Mouse (Mus musculus) heart, embryonic 13.5 days (tissue): ENCODE measurements around the gene Rap1gap2. TPM values are rescaled to one million over a fixed set of nuclear protein-coding genes. Genes with fewer than 3 reads are reported as not detected.
A peak's percentile ranks its signal among the peaks of the same experiment; 100 is the strongest.

Experiments used
- ATAC-seq: fragments of 200-750 bp; cut with Nextera tagmentation; 2 replicates; pipeline ENCODE4 v1.8.0; 2017; ENCODE audit warnings: moderate TSS enrichment; ENCODE audit not compliant: insufficient number of reproducible peaks, low FRiP score, low TSS enrichment; ENCODE audit errors: extremely low read depth
- H3K27ac ChIP-seq: fragments of 300-500 bp; sonication (generic); replicated peaks from 2 replicates; pipeline ENCODE4 v1.5.1; 2015; ENCODE audit warnings: moderate library complexity, mild to moderate bottlenecking, inconsistent platforms
- H3K27me3 ChIP-seq: fragments of 300-500 bp; sonication (generic); replicated peaks from 2 replicates; pipeline ENCODE4 v1.6.1; 2015; ENCODE audit warnings: mild to moderate bottlenecking, inconsistent platforms
- H3K36me3 ChIP-seq: fragments of 300-500 bp; sonication (generic); 2 replicates; pipeline ENCODE4 v1.6.1; 2015; ENCODE audit warnings: mild to moderate bottlenecking, inconsistent platforms
- H3K4me1 ChIP-seq: fragments of 300-500 bp; sonication (generic); 2 replicates; pipeline ENCODE4 v1.6.1; 2015; ENCODE audit warnings: inconsistent platforms
- H3K4me2 ChIP-seq: fragments of 300-500 bp; sonication (generic); 2 replicates; pipeline ENCODE4 v1.6.1; 2015; ENCODE audit warnings: inconsistent platforms, mild to moderate bottlenecking, moderate library complexity
- H3K4me3 ChIP-seq: fragments of 300-500 bp; sonication (generic); 2 replicates; pipeline ENCODE4 v1.5.1; 2015; ENCODE audit warnings: moderate library complexity, mild to moderate bottlenecking, inconsistent platforms
- H3K9ac ChIP-seq: fragments of 300-500 bp; sonication (generic); 2 replicates; pipeline ENCODE4 v1.6.1; 2015; ENCODE audit warnings: inconsistent platforms, mild to moderate bottlenecking, moderate library complexity
- H3K9me3 ChIP-seq: fragments of 300-500 bp; sonication (generic); 2 replicates; pipeline ENCODE4 v1.6.1; 2016; ENCODE audit warnings: inconsistent platforms
- WGBS: fragments of 180-500 bp; shearing (Covaris S2); methylation state at CpG from one replicate; pipeline ENCODE4 v1.1.7; 2015; ENCODE audit warnings: mixed read lengths; 5-methylcytosine and 5-hydroxymethylcytosine counted together
- polyA plus RNA-seq: library from polyadenylated mRNA; unstranded; fragments of >200 nt; fragmentation: Nextera tagmentation; extraction: Ambion mirVana; gene quantifications from 2 replicates; pipeline ENCODE4 v1.2.1, GENCODE M21; 2015

Rap1gap2 gene
- 3.1 and 4.0 TPM in 2 replicates for polyA plus RNA-seq

- H3K9ac ChIP-seq: peak within 1 kb of the TSS; percentile 53
- H3K36me3 ChIP-seq: no peaks in the 10 kb centered on the region
- ATAC-seq: no peak
- H3K27ac ChIP-seq: no peak within 1 kb of the TSS
- H3K27me3 ChIP-seq: peaks cover 78% of the 10 kb centered on the region
- H3K4me3 ChIP-seq: peak within 1 kb of the TSS; percentile 52
- peaks cover 14% of the 10 kb centered on the region for H3K4me1 ChIP-seq
- 1% methylated on average over 50 of the region's 50 CpGs for WGBS
- H3K4me2 ChIP-seq: peak within 1 kb of the TSS; percentile 71
- H3K9me3 ChIP-seq: no peaks in the 10 kb centered on the region
Observed at GRCm38 (mm10) chr11:74610545-74611176, at the start of gene Rap1gap2. TSS of gene Rap1gap2 (minus strand) at chr11:74610915.

DNA sequence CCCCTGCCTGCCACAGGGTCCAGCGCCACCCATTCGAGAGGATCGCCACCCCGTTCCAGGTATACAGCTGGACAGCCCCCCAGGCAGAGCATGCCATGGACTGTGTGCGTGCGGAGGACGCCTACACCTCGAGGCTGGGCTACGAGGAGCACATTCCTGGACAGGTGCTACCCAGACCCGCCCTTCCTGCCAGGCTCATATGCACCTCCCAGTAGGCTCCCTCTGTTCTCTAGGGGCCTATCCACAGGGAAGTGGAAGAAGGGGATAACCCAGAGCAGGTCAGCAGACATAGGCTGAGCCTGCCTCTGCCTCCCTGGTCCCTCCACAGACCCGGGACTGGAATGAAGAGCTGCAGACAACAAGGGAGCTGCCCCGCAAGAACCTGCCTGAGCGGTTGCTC lies 49.6 kb upstream of the Rap1gap2 start:
- peaks cover 7% of the 10 kb centered on the region for H3K4me1 ChIP-seq
- no peak overlapping the region for H3K27ac ChIP-seq
- H3K9me3 ChIP-seq: 0 out of 2 replicates have a peak, but pooled peaks cover 3% of the 10 kb centered on the region
- no peak overlapping the region for H3K4me2 ChIP-seq
- H3K4me3 ChIP-seq: no peak overlapping the region
- no peaks in the 10 kb centered on the region for H3K27me3 ChIP-seq
- WGBS: 94% methylated on average over 13 of the region's 13 CpGs
- H3K9ac ChIP-seq: no peak overlapping the region
- no peak for ATAC-seq
- H3K36me3 ChIP-seq: peaks cover 92% of the 10 kb centered on the region

GRCm38 (mm10) chr11:74655941-74656340 lies 45.2 kb upstream of the Rap1gap2 start:
- 71% methylated on average over 3 of the region's 3 CpGs for WGBS
- Histone ChIP-seq H3K4me1 (peaks cover 51% of the 10 kb centered on the region), H3K36me3 (peaks cover 59% of the 10 kb centered on the region), H3K27me3 (no peaks in the 10 kb centered on the region), H3K27ac (no peak overlapping the region), H3K9ac (no peak overlapping the region), H3K4me2 (no peak overlapping the region), H3K4me3 (no peak overlapping the region), H3K9me3 (0 out of 2 replicates have a peak, but pooled peaks cover 3% of the 10 kb centered on the region)
- ATAC-seq: no peak

GRCm38 (mm10) chr11:74653385-74653784 lies 42.7 kb upstream of the Rap1gap2 start:
- H3K4me2 ChIP-seq: peak overlapping the region; percentile 63
- peak overlapping the region; percentile 31 for H3K4me3 ChIP-seq
- H3K27me3 ChIP-seq: no peaks in the 10 kb centered on the region
- peaks cover 33% of the 10 kb centered on the region for H3K36me3 ChIP-seq
- H3K4me1 ChIP-seq: peaks cover 66% of the 10 kb centered on the region
- H3K9ac ChIP-seq: peak overlapping the region; percentile 71
- ATAC-seq: no peak
- 0 out of 2 replicates have a peak, but pooled peaks cover 3% of the 10 kb centered on the region for H3K9me3 ChIP-seq
- peak overlapping the region; percentile 97 for H3K27ac ChIP-seq
- WGBS: 46% methylated on average over 6 of the region's 6 CpGs

DNA sequence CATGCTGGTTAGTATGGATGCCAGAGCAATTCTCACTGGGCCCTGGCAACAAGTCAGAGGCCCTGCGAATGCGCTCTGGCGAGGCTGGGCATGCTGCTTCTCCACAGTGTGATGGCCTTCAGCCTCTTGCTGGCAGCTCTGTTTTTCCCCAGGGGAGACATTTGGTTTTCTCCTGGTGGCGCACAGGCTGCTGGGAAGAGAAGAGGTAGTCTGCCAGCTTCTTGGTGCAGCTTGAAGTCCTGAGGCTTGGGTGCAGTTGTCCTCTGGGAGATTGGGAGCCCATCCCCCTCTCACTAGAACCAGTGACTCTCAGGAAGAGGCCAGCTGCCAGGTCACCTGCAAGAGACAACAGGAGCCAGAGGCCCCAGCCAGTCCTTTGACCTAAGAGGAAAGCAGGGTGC lies 42.1 kb upstream of the Rap1gap2 start:
- H3K9me3 ChIP-seq: no peaks in the 10 kb centered on the region
- peak overlapping the region; percentile 71 for H3K9ac ChIP-seq
- peaks cover 27% of the 10 kb centered on the region for H3K36me3 ChIP-seq
- peak overlapping the region; percentile 63 for H3K4me2 ChIP-seq
- peak overlapping the region; percentile 97 for H3K27ac ChIP-seq
- H3K4me3 ChIP-seq: peak overlapping the region; percentile 31
- H3K4me1 ChIP-seq: peaks cover 68% of the 10 kb centered on the region
- H3K27me3 ChIP-seq: no peaks in the 10 kb centered on the region
- no peak for ATAC-seq
- WGBS: 71% methylated on average over 4 of the region's 4 CpGs

GRCm38 (mm10) chr11:74650576-74651100 lies 39.9 kb upstream of the Rap1gap2 start:
- peaks cover 64% of the 10 kb centered on the region for H3K4me1 ChIP-seq
- H3K4me3 ChIP-seq: peak overlapping the region; percentile 82
- H3K9ac ChIP-seq: peak overlapping the region; percentile 97
- WGBS: 33% methylated on average over 4 of the region's 4 CpGs
- peaks cover 11% of the 10 kb centered on the region for H3K36me3 ChIP-seq
- H3K27me3 ChIP-seq: no peaks in the 10 kb centered on the region
- peak overlapping the region; percentile 87 for H3K4me2 ChIP-seq
- no peak for ATAC-seq
- peak overlapping the region; percentile 91 for H3K27ac ChIP-seq
- H3K9me3 ChIP-seq: no peaks in the 10 kb centered on the region

- Histone ChIP-seq H3K4me2 (peak overlapping the region; percentile 87), H3K36me3 (peaks cover 11% of the 10 kb centered on the region), H3K9ac (peak overlapping the region; percentile 97), H3K9me3 (no peaks in the 10 kb centered on the region), H3K4me3 (peak overlapping the region; percentile 82), H3K27me3 (no peaks in the 10 kb centered on the region), H3K27ac (peak overlapping the region; percentile 91), H3K4me1 (peaks cover 56% of the 10 kb centered on the region)
- peak; percentile 7; the same call in 1 of the 2 replicates for ATAC-seq
- WGBS: under 1% methylated on average over 53 of the region's 53 CpGs
Observed at GRCm38 (mm10) chr11:74649647-74650551, 39.2 kb upstream of the Rap1gap2 start.

DNA sequence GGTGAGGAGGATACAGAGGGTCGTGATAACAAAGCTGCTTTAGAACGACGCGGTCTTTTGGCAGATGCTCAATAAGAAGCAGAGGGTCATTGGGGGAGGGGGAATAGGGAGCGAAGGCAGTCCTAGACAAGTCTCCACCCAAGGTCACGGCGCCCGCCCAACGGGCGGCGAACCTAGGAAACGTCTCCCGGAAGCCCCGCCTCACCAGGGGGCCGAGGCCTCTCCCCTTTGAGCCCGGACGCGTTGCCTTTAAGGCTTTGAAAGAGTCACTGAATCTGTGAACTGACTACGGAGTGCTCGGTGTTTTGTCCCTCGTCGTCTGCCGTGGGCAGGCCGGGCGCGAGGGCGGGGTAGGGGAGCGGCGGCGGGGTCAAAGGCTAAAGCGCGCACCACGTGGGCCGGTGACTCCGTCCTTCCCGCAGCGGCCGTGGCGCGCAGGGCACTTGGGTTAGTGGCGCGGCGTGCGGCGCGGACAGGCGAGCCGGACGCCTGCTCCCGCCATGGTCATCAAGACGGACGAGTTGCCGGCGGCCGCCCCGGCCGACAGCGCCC lies 38.5 kb upstream of the Rap1gap2 start, which contains the start of gene Cluh:
Gene Cluh, plus strand, starts transcription at position 401 of the 552 bp plus-strand sequence.
- peaks cover 49% of the 10 kb centered on the region for H3K4me1 ChIP-seq
- H3K4me2 ChIP-seq: peak within 1 kb of the TSS; percentile 87
- H3K9me3 ChIP-seq: no peaks in the 10 kb centered on the region
- H3K27me3 ChIP-seq: no peaks in the 10 kb centered on the region
- peaks cover 8% of the 10 kb centered on the region for H3K36me3 ChIP-seq
- H3K9ac ChIP-seq: peak within 1 kb of the TSS; percentile 97
- under 1% methylated on average over 55 of the region's 58 CpGs for WGBS
- H3K4me3 ChIP-seq: peak within 1 kb of the TSS; percentile 82
- peak within 1 kb of the TSS; percentile 91 for H3K27ac ChIP-seq
- ATAC-seq: peak; percentile 81

- no peak for ATAC-seq
- H3K4me2 ChIP-seq: peak overlapping the region; percentile 87
- 6% methylated on average over 1 of the region's 1 CpGs for WGBS
Observed at GRCm38 (mm10) chr11:74648676-74649075, 38.0 kb upstream of the Rap1gap2 start.

GRCm38 (mm10) chr11:74647966-74648365 lies 37.3 kb upstream of the Rap1gap2 start:
- Histone ChIP-seq H3K4me2 (peak overlapping the region; percentile 87; the same call in 1 of the 2 replicates), H3K9me3 (no peaks in the 10 kb centered on the region), H3K4me3 (no peak overlapping the region), H3K9ac (no peak overlapping the region), H3K36me3 (peaks cover 4% of the 10 kb centered on the region; the same call in 1 of the 2 replicates), H3K4me1 (peaks cover 38% of the 10 kb centered on the region), H3K27me3 (no peaks in the 10 kb centered on the region), H3K27ac (0 out of 2 replicates have a peak overlapping the region, but pooled peaks have one; percentile 91)
- WGBS: 96% methylated on average over 1 of the region's 1 CpGs
- ATAC-seq: no peak

More at GRCm38 (mm10) chr11:74648676-74649075, 38.0 kb upstream of the Rap1gap2 start:
- Histone ChIP-seq H3K9ac (peak overlapping the region; percentile 97), H3K9me3 (no peaks in the 10 kb centered on the region), H3K27ac (peak overlapping the region; percentile 91), H3K4me1 (peaks cover 44% of the 10 kb centered on the region), H3K4me3 (peak overlapping the region; percentile 82), H3K27me3 (no peaks in the 10 kb centered on the region), H3K36me3 (peaks cover 4% of the 10 kb centered on the region; the same call in 1 of the 2 replicates)
